Mouse (Mus musculus): Measurements from ENCODE around the gene Ino80e.

Ino80e gene

GRCm38 (mm10) chr7:126855641-126856040 is 6.5 kb downstream of the Ino80e start:
- DNase-seq (ENCODE audit: low spot score), result no peak

- DNase-seq (ENCODE audit: low spot score), result no peak
Observed at GRCm38 (mm10) chr7:126853454-126853853, 8.7 kb downstream of the Ino80e start.

- DNase-seq (ENCODE audit: low spot score), result no peak
Observed at GRCm38 (mm10) chr7:126851192-126851591, 11.0 kb downstream of the Ino80e start.

- DNase-seq (ENCODE audit: low spot score), result no peak
Observed at GRCm38 (mm10) chr7:126850161-126850560, 12.0 kb downstream of the Ino80e start.

- no peak for DNase-seq (ENCODE audit: low spot score)
Observed at GRCm38 (mm10) chr7:126848794-126849193, 13.4 kb downstream of the Ino80e start.

GRCm38 (mm10) chr7:126847421-126848398 is 14.5 kb downstream of the Ino80e start:
- no peak for DNase-seq (ENCODE audit: low spot score)

- DNase-seq (ENCODE audit: low spot score), result no peak
Observed at GRCm38 (mm10) chr7:126847116-126847420, 15.1 kb downstream of the Ino80e start, which contains the start of gene Doc2a. Doc2a (plus strand) TSS chr7:126847416.

- no peak for DNase-seq (ENCODE audit: low spot score)
Observed at GRCm38 (mm10) chr7:126845516-126845915, 16.7 kb downstream of the Ino80e start.

GRCm38 (mm10) chr7:126843276-126843675 is 18.9 kb downstream of the Ino80e start:
- no peak for DNase-seq (ENCODE audit: low spot score)

GRCm38 (mm10) chr7:126833294-126833693 is 28.9 kb downstream of the Ino80e start:
- no peak for DNase-seq (ENCODE audit: low spot score)

- peak; percentile 75 for DNase-seq (ENCODE audit: low spot score)
Observed at GRCm38 (mm10) chr7:126832036-126832598, 30.1 kb downstream of the Ino80e start.

GRCm38 (mm10) chr7:126831539-126831938 is 30.6 kb downstream of the Ino80e start, which contains the start of gene 4930451I11Rik:
4930451I11Rik (minus strand) TSS chr7:126831639.
- no peak for DNase-seq (ENCODE audit: low spot score)

GRCm38 (mm10) chr7:126825952-126826351 is 36.2 kb downstream of the Ino80e start:
- DNase-seq (ENCODE audit: low spot score), result no peak

- DNase-seq (ENCODE audit: low spot score), result no peak
Observed at GRCm38 (mm10) chr7:126825403-126825802, 36.8 kb downstream of the Ino80e start.

GRCm38 (mm10) chr7:126823940-126824339 is 38.2 kb downstream of the Ino80e start:
- DNase-seq (ENCODE audit: low spot score), result no peak

GRCm38 (mm10) chr7:126823202-126823711 is 38.9 kb downstream of the Ino80e start:
- no peak for DNase-seq (ENCODE audit: low spot score)

- DNase-seq (ENCODE audit: low spot score), result no peak
Observed at GRCm38 (mm10) chr7:126822741-126823140, 39.4 kb downstream of the Ino80e start.

GRCm38 (mm10) chr7:126821835-126822511 is 40.2 kb downstream of the Ino80e start:
- DNase-seq (ENCODE audit: low spot score), result no peak

GRCm38 (mm10) chr7:126818818-126819217 is 43.4 kb downstream of the Ino80e start:
- no peak for DNase-seq (ENCODE audit: low spot score)

GRCm38 (mm10) chr7:126817595-126817994 is 44.6 kb downstream of the Ino80e start:
- no peak for DNase-seq (ENCODE audit: low spot score)

- no peak for DNase-seq (ENCODE audit: low spot score)
Observed at GRCm38 (mm10) chr7:126816494-126816893, 45.7 kb downstream of the Ino80e start.

- no peak for DNase-seq (ENCODE audit: low spot score)
Observed at GRCm38 (mm10) chr7:126815726-126816222, 46.4 kb downstream of the Ino80e start.

Measured in left cerebral cortex, adult 11 months (tissue).